Mouse (Mus musculus) forebrain, embryonic 11.5 days (tissue): ENCODE measurements around the gene Pin1. TPM values are rescaled to one million over a fixed set of nuclear protein-coding genes. Genes with fewer than 3 reads are reported as not detected.

Experiments
- ATAC-seq: fragments of 200-750 bp; cut with Nextera tagmentation; replicated peaks from 2 replicates; pipeline ENCODE4 v1.8.0; 2017; ENCODE audit warnings: moderate TSS enrichment; ENCODE audit not compliant: low FRiP score
- DNase-seq: peaks from one replicate; pipeline ENCODE4 v3.0.0-alpha.2; 2017; ENCODE audit warnings: low spot score
- H3K27ac ChIP-seq: fragments of 300-500 bp; sonication (generic); 2 replicates; pipeline ENCODE4 v1.5.1; 2014; ENCODE audit warnings: low read depth, low read length
- H3K27me3 ChIP-seq: fragments of 300-500 bp; sonication (generic); 2 replicates; pipeline ENCODE4 v1.6.1; 2014; ENCODE audit warnings: mild to moderate bottlenecking, low read length, mixed read lengths; ENCODE audit not compliant: control insufficient read depth, insufficient read depth
- H3K36me3 ChIP-seq: fragments of 300-500 bp; sonication (generic); 2 replicates; pipeline ENCODE4 v1.6.1; 2014; ENCODE audit warnings: mild to moderate bottlenecking, low read length, moderate library complexity, mixed read lengths; ENCODE audit not compliant: control insufficient read depth, insufficient read depth
- H3K4me1 ChIP-seq: fragments of 300-500 bp; sonication (generic); replicated peaks from 2 replicates; pipeline ENCODE4 v1.6.1; 2014; ENCODE audit warnings: low read length, mixed read lengths; ENCODE audit not compliant: control insufficient read depth, insufficient read depth
- H3K4me2 ChIP-seq: fragments of 300-500 bp; sonication (generic); 2 replicates; pipeline ENCODE4 v1.6.1; 2014; ENCODE audit warnings: low read depth, mild to moderate bottlenecking, low read length, moderate library complexity, mixed read lengths; ENCODE audit not compliant: severe bottlenecking
- H3K4me3 ChIP-seq: fragments of 300-500 bp; sonication (generic); 2 replicates; pipeline ENCODE4 v1.5.1; 2014; ENCODE audit warnings: low read depth, low read length
- H3K9ac ChIP-seq: fragments of 300-500 bp; sonication (generic); 2 replicates; pipeline ENCODE4 v1.6.1; 2014; ENCODE audit warnings: low read length
- H3K9me3 ChIP-seq: fragments of 300-500 bp; sonication (generic); 2 replicates; pipeline ENCODE4 v1.6.1; 2016; ENCODE audit warnings: low read length, mixed read lengths; ENCODE audit not compliant: control insufficient read depth
- WGBS: fragments of 180-500 bp; shearing (Covaris S2); extraction: QIAGEN DNeasy Blood & Tissue Kit; methylation state at CpG from one replicate; pipeline ENCODE4 v1.1.7; 2014; 5-methylcytosine and 5-hydroxymethylcytosine counted together
- polyA plus RNA-seq: library from polyadenylated mRNA; unstranded; fragments of >200 nt; fragmentation: Nextera tagmentation; extraction: Ambion mirVana; gene quantifications from 2 replicates; pipeline ENCODE4 v1.2.1, GENCODE M21; 2014

Pin1 gene
- polyA plus RNA-seq, 1 experiment from 2014 or later, result 63.0 TPM

DNA sequence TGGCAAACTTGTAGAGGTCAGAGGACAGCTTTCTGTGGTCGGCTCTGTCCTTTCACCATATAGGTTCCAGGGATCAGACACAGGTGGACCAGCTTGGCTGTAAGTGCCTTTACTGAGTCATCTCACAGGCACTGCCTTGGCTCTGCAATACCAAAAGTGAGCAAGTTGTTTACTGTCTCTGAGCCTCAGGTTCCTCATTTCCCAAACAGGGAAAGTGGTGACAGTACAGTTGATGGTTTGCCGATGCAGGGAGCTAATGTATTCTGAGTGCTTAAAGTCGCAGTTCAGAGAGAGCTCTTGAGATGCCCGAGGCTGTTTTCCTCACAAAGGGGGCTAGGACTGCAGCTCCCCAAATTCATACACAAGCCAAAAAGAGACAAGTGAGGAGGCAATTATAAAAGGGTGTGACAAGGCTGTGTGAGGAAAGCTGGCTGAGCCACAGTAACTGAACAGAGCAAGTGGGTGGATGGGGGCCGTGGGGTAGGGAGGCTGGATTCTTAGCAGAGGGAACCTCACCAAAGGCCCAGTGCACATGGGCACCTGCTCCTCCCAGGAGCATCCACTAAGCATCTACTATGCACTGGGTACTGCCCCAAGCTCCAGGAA, 44.3 kb downstream of the Pin1 start:
- H3K4me1 ChIP-seq, result peaks cover 16% of the 10 kb centered on the region
- H3K9me3 ChIP-seq, result no peaks in the 10 kb centered on the region
- peaks cover 6% of the 10 kb centered on the region; the same call in 1 of the 2 replicates for H3K27me3 ChIP-seq
- DNase-seq (no peak), ATAC-seq (peak; percentile 13; the same call in 1 of the 2 replicates)
- H3K9ac ChIP-seq, result no peak overlapping the region
- no peak overlapping the region for H3K4me2 ChIP-seq
- no peaks in the 10 kb centered on the region for H3K36me3 ChIP-seq
- H3K27ac ChIP-seq, result no peak overlapping the region
- H3K4me3 ChIP-seq, result no peak overlapping the region
- WGBS, result 51% methylated on average over 5 of the region's 5 CpGs

DNA sequence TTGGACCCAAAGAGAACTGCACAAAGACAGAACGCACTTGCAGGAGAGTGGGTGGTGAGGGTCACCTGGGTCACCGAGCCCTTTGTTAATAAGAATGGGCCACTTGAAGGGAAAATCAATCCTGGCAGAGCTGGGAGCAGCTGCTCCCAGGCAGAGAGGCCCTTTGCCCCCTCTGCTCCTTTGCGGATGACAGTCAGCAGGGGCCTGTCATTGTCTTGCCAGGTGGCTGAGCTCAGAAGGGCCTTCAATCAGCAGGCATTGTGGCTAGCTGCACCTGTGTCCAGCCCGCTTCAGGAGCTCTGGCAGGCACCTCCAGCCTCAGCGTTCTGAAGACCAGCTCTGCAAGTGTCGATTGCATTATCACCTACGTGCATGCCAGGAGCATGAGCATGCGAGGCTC, 45.6 kb downstream of the Pin1 start:
- ATAC-seq (peak; percentile 81), DNase-seq (peak; percentile 69)
- Histone ChIP-seq H3K4me1 (peaks cover 16% of the 10 kb centered on the region), H3K9ac (no peak overlapping the region), H3K27me3 (peaks cover 6% of the 10 kb centered on the region; the same call in 1 of the 2 replicates), H3K4me3 (no peak overlapping the region), H3K27ac (peak overlapping the region; percentile 68), H3K4me2 (no peak overlapping the region), H3K9me3 (no peaks in the 10 kb centered on the region), H3K36me3 (no peaks in the 10 kb centered on the region)
- WGBS, result 8% methylated on average over 8 of the region's 8 CpGs

GRCm38 (mm10) chr9:20703832-20704380, 52.0 kb downstream of the Pin1 start:
- peaks cover 4% of the 10 kb centered on the region; the same call in 1 of the 2 replicates for H3K4me1 ChIP-seq
- 58% methylated on average over 8 of the region's 8 CpGs for WGBS
- H3K27ac ChIP-seq, result no peak overlapping the region
- H3K9me3 ChIP-seq, result no peaks in the 10 kb centered on the region
- DNase-seq (no peak), ATAC-seq (peak; percentile 75; the same call in 1 of the 2 replicates)
- H3K4me2 ChIP-seq, result no peak overlapping the region
- no peak overlapping the region for H3K4me3 ChIP-seq
- no peaks in the 10 kb centered on the region for H3K36me3 ChIP-seq
- H3K9ac ChIP-seq, result no peak overlapping the region
- H3K27me3 ChIP-seq, result no peaks in the 10 kb centered on the region

- Histone ChIP-seq H3K9me3 (no peaks in the 10 kb centered on the region), H3K4me3 (no peak overlapping the region), H3K27me3 (no peaks in the 10 kb centered on the region), H3K27ac (no peak overlapping the region), H3K4me1 (peaks cover 4% of the 10 kb centered on the region; the same call in 1 of the 2 replicates), H3K36me3 (no peaks in the 10 kb centered on the region), H3K4me2 (no peak overlapping the region), H3K9ac (no peak overlapping the region)
- DNase-seq (no peak), ATAC-seq (no peak)
These were observed 53.5 kb downstream of the Pin1 start for GRCm38 (mm10) chr9:20705420-20705819.

GRCm38 (mm10) chr9:20705981-20706380, 54.1 kb downstream of the Pin1 start:
- Histone ChIP-seq H3K27ac (no peak overlapping the region), H3K36me3 (no peaks in the 10 kb centered on the region), H3K9ac (no peak overlapping the region), H3K4me2 (no peak overlapping the region), H3K27me3 (no peaks in the 10 kb centered on the region), H3K4me3 (no peak overlapping the region), H3K9me3 (no peaks in the 10 kb centered on the region), H3K4me1 (peaks cover 4% of the 10 kb centered on the region; the same call in 1 of the 2 replicates)
- DNase-seq (no peak), ATAC-seq (no peak)
- WGBS, result 56% methylated on average over 4 of the region's 4 CpGs

DNA sequence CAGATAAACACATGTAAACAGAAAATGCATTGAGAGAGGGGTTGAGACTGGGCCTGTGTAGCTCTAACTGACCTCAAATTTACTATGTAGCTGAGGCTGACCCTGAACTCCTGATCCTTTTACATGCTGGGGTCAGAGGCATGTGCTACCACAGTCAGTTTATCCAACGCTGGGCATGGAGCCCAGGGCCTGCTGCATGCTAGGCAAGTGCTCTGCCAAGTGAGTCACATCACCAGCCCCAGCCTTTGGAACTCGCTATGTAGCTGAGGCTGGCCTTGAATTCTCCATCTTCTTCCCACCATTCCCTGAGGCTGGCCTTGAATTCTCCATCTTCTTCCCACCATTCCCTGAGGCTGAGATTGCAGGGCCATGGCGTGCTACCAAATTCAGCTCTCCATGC, 58.6 kb downstream of the Pin1 start:
- Histone ChIP-seq H3K27ac (no peak overlapping the region), H3K4me1 (no peaks in the 10 kb centered on the region; the same call in 1 of the 2 replicates), H3K9me3 (no peaks in the 10 kb centered on the region), H3K4me2 (no peak overlapping the region), H3K4me3 (no peak overlapping the region), H3K36me3 (no peaks in the 10 kb centered on the region), H3K9ac (no peak overlapping the region), H3K27me3 (no peaks in the 10 kb centered on the region)
- WGBS, result 78% methylated on average over 3 of the region's 3 CpGs
- DNase-seq, result no peak
- no peak for ATAC-seq

- H3K9me3 ChIP-seq, result no peaks in the 10 kb centered on the region
- no peaks in the 10 kb centered on the region for H3K27me3 ChIP-seq
- H3K4me1 ChIP-seq, result no peaks in the 10 kb centered on the region; the same call in 1 of the 2 replicates
- no peaks in the 10 kb centered on the region for H3K36me3 ChIP-seq
- 62% methylated on average over 5 of the region's 5 CpGs for WGBS
- H3K4me3 ChIP-seq, result no peak overlapping the region
- H3K27ac ChIP-seq, result 0 out of 2 replicates have a peak overlapping the region, but pooled peaks have one; percentile 2
- DNase-seq (no peak), ATAC-seq (0 out of 2 replicates have a peak, but pooled peaks have one; percentile 28)
- H3K4me2 ChIP-seq, result no peak overlapping the region
- no peak overlapping the region for H3K9ac ChIP-seq
These were observed 61.1 kb downstream of the Pin1 start for GRCm38 (mm10) chr9:20712934-20713477.

DNA sequence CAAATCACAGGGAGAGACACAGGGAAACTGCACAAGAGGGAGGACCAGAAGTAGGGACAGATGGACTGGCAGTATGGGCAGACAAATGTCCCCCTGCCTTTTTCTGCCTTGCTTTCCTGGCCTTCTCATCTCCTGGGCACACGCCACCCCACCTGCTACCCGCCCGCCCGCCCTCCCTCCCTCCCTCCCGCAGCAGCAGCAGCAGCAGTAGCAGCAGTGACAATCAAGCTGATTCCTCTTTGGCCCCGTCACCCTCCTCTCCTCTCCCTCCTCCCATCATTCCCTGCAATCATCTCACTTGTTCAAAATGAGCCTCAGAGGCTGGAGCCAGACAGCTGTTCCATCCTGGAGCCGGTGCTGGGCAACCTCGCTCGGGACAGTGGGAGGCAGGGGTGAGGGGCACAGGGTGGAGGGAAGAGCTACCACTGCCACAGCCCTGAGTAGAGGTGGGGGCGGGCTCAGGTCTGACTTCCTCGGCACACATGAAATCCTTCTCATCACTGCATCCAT, 61.6 kb downstream of the Pin1 start:
- Histone ChIP-seq H3K9me3 (no peaks in the 10 kb centered on the region), H3K27ac (peak overlapping the region; percentile 62), H3K4me2 (no peak overlapping the region), H3K4me3 (no peak overlapping the region), H3K27me3 (no peaks in the 10 kb centered on the region), H3K4me1 (no peaks in the 10 kb centered on the region; the same call in 1 of the 2 replicates), H3K9ac (no peak overlapping the region), H3K36me3 (no peaks in the 10 kb centered on the region)
- no peak for DNase-seq
- 45% methylated on average over 11 of the region's 11 CpGs for whole genome bisulfite sequencing
- peak; percentile 76 for ATAC-seq
